Mouse (Mus musculus): ENCODE data around the gene Ccar1.
A peak's percentile ranks its signal among the peaks of the same experiment; 100 is the strongest.

DNA sequence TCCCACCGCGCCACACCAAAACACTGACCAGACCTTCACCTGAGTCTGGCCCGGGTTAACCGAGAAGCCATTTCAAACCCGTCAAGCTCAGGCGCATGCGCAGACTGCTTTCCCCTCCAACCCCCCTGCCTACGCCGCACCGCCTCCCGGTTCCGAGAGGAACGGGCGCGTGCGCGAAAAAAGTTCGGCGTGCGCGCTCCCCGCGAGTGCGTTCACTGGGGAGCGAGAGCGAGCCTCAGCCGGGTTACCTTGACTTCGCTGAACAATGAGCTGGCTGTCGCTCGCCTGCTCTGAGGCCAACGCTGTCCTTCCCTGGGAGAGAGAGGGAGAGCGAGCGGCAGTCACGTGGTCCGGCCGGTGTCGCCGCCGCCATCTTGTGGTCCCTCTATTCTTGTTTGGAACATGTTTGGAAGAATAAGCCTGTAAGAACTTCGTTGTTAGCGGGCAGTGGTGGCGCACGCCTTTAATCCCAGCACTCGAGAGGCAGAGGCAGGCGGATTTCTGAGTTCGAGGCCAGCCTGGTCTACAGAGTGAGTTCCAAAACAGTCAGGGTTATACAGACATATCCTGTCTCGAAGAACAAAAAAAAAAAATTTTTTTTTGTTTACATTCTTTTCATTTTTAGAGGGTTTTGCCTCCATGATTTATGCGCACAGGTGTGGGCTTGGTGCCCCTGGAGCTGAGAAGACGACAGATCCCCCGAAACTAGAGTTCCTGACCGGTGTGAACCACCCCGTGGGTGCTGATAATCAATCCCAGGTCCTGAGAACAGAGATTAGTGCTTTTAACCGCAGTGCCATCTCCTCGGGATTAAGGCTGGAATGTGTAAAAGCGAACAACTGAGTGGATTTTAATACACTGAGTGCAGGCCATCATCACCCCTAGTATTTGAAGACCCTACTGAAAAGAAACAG, at the start of gene Ccar1:
- TF ChIP-seq CTCF (IDR thresholded peaks at IDR 0.05; ENCODE audit: extremely low read depth, insufficient read depth, low read length) = no peak
- peak; percentile 74; the same call in 1 of the 2 replicates for TF ChIP-seq POLR2A (IDR thresholded peaks at IDR 0.05; ENCODE audit: extremely low read depth, insufficient read depth, low read length)

Measured in cortical plate, adult 2 months (tissue).